Mouse (Mus musculus): ENCODE measurements at regions not wholly inside any gene's neighbourhood (a gene's known extent, or its start where the extent isn't known, plus 50 kb on each side); places are given as distances from the start of the nearest gene placed in this dataset.

- Histone ChIP-seq H3K4me2 (ENCODE audit: low read depth, low read length) (no peak overlapping the region), H3K4me1 (replicated peaks; ENCODE audit: control insufficient read depth, insufficient read depth, low read length) (peaks cover 20% of the 10 kb centered on the region), H3K4me3 (ENCODE audit: low read length) (no peak overlapping the region), H3K9me3 (ENCODE audit: control insufficient read depth, low read length) (no peaks in the 10 kb centered on the region), H3K9ac (ENCODE audit: low read length) (no peak overlapping the region), H3K27me3 (ENCODE audit: control insufficient read depth, insufficient read depth, low read depth, low read length) (no peaks in the 10 kb centered on the region), H3K36me3 (ENCODE audit: control insufficient read depth, insufficient read depth, low read length) (no peaks in the 10 kb centered on the region), H3K27ac (ENCODE audit: low read length) (no peak overlapping the region)
- WGBS: 51% methylated on average over 4 of the region's 4 CpGs
- ATAC-seq (ENCODE audit: low read depth): no peak
Observed at GRCm38 (mm10) chr15:59187566-59187965, 298.5 kb downstream of the Gm49356 start.

- peaks cover 20% of the 10 kb centered on the region for H3K4me1 ChIP-seq (replicated peaks; ENCODE audit: control insufficient read depth, insufficient read depth, low read length)
- H3K4me2 ChIP-seq (ENCODE audit: low read depth, low read length): no peak overlapping the region
- H3K9ac ChIP-seq (ENCODE audit: low read length): 0 out of 2 replicates have a peak overlapping the region, but pooled peaks have one; percentile 11
- no peak overlapping the region for H3K4me3 ChIP-seq (ENCODE audit: low read length)
- no peaks in the 10 kb centered on the region for H3K36me3 ChIP-seq (ENCODE audit: control insufficient read depth, insufficient read depth, low read length)
- no peaks in the 10 kb centered on the region for H3K27me3 ChIP-seq (ENCODE audit: control insufficient read depth, insufficient read depth, low read depth, low read length)
- no peaks in the 10 kb centered on the region for H3K9me3 ChIP-seq (ENCODE audit: control insufficient read depth, low read length)
- peak; percentile 13; the same call in 1 of the 2 replicates for ATAC-seq (ENCODE audit: low read depth)
- WGBS: 44% methylated on average over 4 of the region's 4 CpGs
- peak overlapping the region; percentile 49 for H3K27ac ChIP-seq (ENCODE audit: low read length)
Observed at GRCm38 (mm10) chr15:59188371-59188770, 299.3 kb downstream of the Gm49356 start.

GRCm38 (mm10) chr15:59190511-59190910, 301.4 kb downstream of the Gm49356 start:
- no peaks in the 10 kb centered on the region for H3K27me3 ChIP-seq (ENCODE audit: control insufficient read depth, insufficient read depth, low read depth, low read length)
- H3K4me3 ChIP-seq (ENCODE audit: low read length): no peak overlapping the region
- no peaks in the 10 kb centered on the region for H3K9me3 ChIP-seq (ENCODE audit: control insufficient read depth, low read length)
- ATAC-seq (ENCODE audit: low read depth): peak; percentile 27
- 54% methylated on average over 5 of the region's 5 CpGs for WGBS
- peak overlapping the region; percentile 35 for H3K27ac ChIP-seq (ENCODE audit: low read length)
- H3K36me3 ChIP-seq (ENCODE audit: control insufficient read depth, insufficient read depth, low read length): no peaks in the 10 kb centered on the region
- no peak overlapping the region for H3K4me2 ChIP-seq (ENCODE audit: low read depth, low read length)
- H3K9ac ChIP-seq (ENCODE audit: low read length): no peak overlapping the region
- peaks cover 23% of the 10 kb centered on the region for H3K4me1 ChIP-seq (replicated peaks; ENCODE audit: control insufficient read depth, insufficient read depth, low read length)

GRCm38 (mm10) chr15:59194421-59194820, 305.3 kb downstream of the Gm49356 start:
- H3K4me3 ChIP-seq (ENCODE audit: low read length): no peak overlapping the region
- no peak overlapping the region for H3K27ac ChIP-seq (ENCODE audit: low read length)
- no peaks in the 10 kb centered on the region for H3K9me3 ChIP-seq (ENCODE audit: control insufficient read depth, low read length)
- WGBS: 45% methylated on average over 10 of the region's 10 CpGs
- no peak overlapping the region for H3K4me2 ChIP-seq (ENCODE audit: low read depth, low read length)
- H3K9ac ChIP-seq (ENCODE audit: low read length): no peak overlapping the region
- H3K4me1 ChIP-seq (replicated peaks; ENCODE audit: control insufficient read depth, insufficient read depth, low read length): peaks cover 30% of the 10 kb centered on the region
- H3K36me3 ChIP-seq (ENCODE audit: control insufficient read depth, insufficient read depth, low read length): no peaks in the 10 kb centered on the region
- ATAC-seq (ENCODE audit: low read depth): no peak
- H3K27me3 ChIP-seq (ENCODE audit: control insufficient read depth, insufficient read depth, low read depth, low read length): no peaks in the 10 kb centered on the region

GRCm38 (mm10) chr15:59196351-59196750, 307.3 kb downstream of the Gm49356 start:
- no peak overlapping the region for H3K4me3 ChIP-seq (ENCODE audit: low read length)
- WGBS: 79% methylated on average over 5 of the region's 5 CpGs
- peaks cover 27% of the 10 kb centered on the region for H3K4me1 ChIP-seq (replicated peaks; ENCODE audit: control insufficient read depth, insufficient read depth, low read length)

GRCm38 (mm10) chr15:59197455-59198391, 308.6 kb downstream of the Gm49356 start:
- peak; percentile 93 for ATAC-seq (ENCODE audit: low read depth)
- H3K36me3 ChIP-seq (ENCODE audit: control insufficient read depth, insufficient read depth, low read length): no peaks in the 10 kb centered on the region
- peak overlapping the region; percentile 51 for H3K9ac ChIP-seq (ENCODE audit: low read length)
- H3K4me2 ChIP-seq (ENCODE audit: low read depth, low read length): peak overlapping the region; percentile 44
- H3K9me3 ChIP-seq (ENCODE audit: control insufficient read depth, low read length): no peaks in the 10 kb centered on the region
- peak overlapping the region; percentile 13; the same call in 1 of the 2 replicates for H3K4me3 ChIP-seq (ENCODE audit: low read length)
- H3K27ac ChIP-seq (ENCODE audit: low read length): peak overlapping the region; percentile 97
- peaks cover 37% of the 10 kb centered on the region for H3K4me1 ChIP-seq (replicated peaks; ENCODE audit: control insufficient read depth, insufficient read depth, low read length)
- no peaks in the 10 kb centered on the region for H3K27me3 ChIP-seq (ENCODE audit: control insufficient read depth, insufficient read depth, low read depth, low read length)
- 2% methylated on average over 7 of the region's 7 CpGs for WGBS

More at GRCm38 (mm10) chr15:59196351-59196750, 307.3 kb downstream of the Gm49356 start:
- H3K4me2 ChIP-seq (ENCODE audit: low read depth, low read length): no peak overlapping the region
- H3K9ac ChIP-seq (ENCODE audit: low read length): no peak overlapping the region
- ATAC-seq (ENCODE audit: low read depth): no peak
- H3K36me3 ChIP-seq (ENCODE audit: control insufficient read depth, insufficient read depth, low read length): no peaks in the 10 kb centered on the region
- H3K27me3 ChIP-seq (ENCODE audit: control insufficient read depth, insufficient read depth, low read depth, low read length): no peaks in the 10 kb centered on the region
- H3K9me3 ChIP-seq (ENCODE audit: control insufficient read depth, low read length): no peaks in the 10 kb centered on the region
- H3K27ac ChIP-seq (ENCODE audit: low read length): peak overlapping the region; percentile 97; the same call in 1 of the 2 replicates

GRCm38 (mm10) chr15:59201386-59201785, 312.3 kb downstream of the Gm49356 start:
- Histone ChIP-seq H3K9me3 (ENCODE audit: control insufficient read depth, low read length) (no peaks in the 10 kb centered on the region), H3K9ac (ENCODE audit: low read length) (no peak overlapping the region), H3K4me3 (ENCODE audit: low read length) (no peak overlapping the region), H3K36me3 (ENCODE audit: control insufficient read depth, insufficient read depth, low read length) (no peaks in the 10 kb centered on the region), H3K4me1 (replicated peaks; ENCODE audit: control insufficient read depth, insufficient read depth, low read length) (peaks cover 37% of the 10 kb centered on the region), H3K4me2 (ENCODE audit: low read depth, low read length) (no peak overlapping the region), H3K27me3 (ENCODE audit: control insufficient read depth, insufficient read depth, low read depth, low read length) (no peaks in the 10 kb centered on the region), H3K27ac (ENCODE audit: low read length) (peak overlapping the region; percentile 75)
- no peak for ATAC-seq (ENCODE audit: low read depth)
- WGBS: 41% methylated on average over 7 of the region's 7 CpGs

- Histone ChIP-seq H3K9me3 (ENCODE audit: control insufficient read depth, low read length) (no peaks in the 10 kb centered on the region), H3K4me1 (replicated peaks; ENCODE audit: control insufficient read depth, insufficient read depth, low read length) (peaks cover 31% of the 10 kb centered on the region), H3K27me3 (ENCODE audit: control insufficient read depth, insufficient read depth, low read depth, low read length) (no peaks in the 10 kb centered on the region), H3K4me2 (ENCODE audit: low read depth, low read length) (no peak overlapping the region), H3K27ac (ENCODE audit: low read length) (peak overlapping the region; percentile 75), H3K9ac (ENCODE audit: low read length) (no peak overlapping the region), H3K4me3 (ENCODE audit: low read length) (no peak overlapping the region), H3K36me3 (ENCODE audit: control insufficient read depth, insufficient read depth, low read length) (no peaks in the 10 kb centered on the region)
- WGBS: 66% methylated on average over 19 of the region's 19 CpGs
- no peak for ATAC-seq (ENCODE audit: low read depth)
Observed at GRCm38 (mm10) chr15:59201894-59202670, 313.0 kb downstream of the Gm49356 start.

Data from lung, embryonic 16.5 days (tissue).